Mouse (Mus musculus) erythroblast, embryonic 14.5 days (primary cell): ENCODE results near the gene Cenpt.

Source experiments
- GATA1 ChIP-seq: IDR thresholded peaks from 2 replicates; pipeline ENCODE4 v1.6.1; 2012; ENCODE audit warnings: low read length, inconsistent platforms, mixed read lengths
- TAL1 ChIP-seq: IDR thresholded peaks from 3 replicates; pipeline ENCODE4 v1.6.1; 2012; ENCODE audit warnings: low read length, inconsistent platforms, mixed read lengths

DNA sequence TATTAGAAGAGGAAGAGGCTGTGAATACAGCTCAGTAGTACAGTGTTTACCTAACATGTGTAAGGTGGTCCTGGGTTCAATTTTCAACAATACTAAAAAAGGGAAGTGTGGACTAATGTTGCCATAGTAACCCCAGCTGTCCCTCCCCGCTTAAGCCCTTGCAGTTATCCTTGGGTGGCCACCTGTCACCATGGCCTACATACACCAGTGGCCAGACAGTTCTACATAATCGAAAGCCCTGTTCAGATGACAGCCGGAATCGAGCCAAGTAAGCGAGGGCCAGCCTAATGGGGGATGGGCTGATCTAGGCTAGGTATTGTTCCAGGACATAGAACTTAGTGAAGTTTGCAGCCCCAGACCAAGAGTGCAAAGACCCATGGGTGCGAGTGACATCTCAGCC lies 16.1 kb downstream of the Cenpt start:
- TF ChIP-seq GATA1: no peak
- TF ChIP-seq TAL1: no peak
